8 mouse cellular contexts compared by ENCODE assay signal in the genomic region with DNA sequence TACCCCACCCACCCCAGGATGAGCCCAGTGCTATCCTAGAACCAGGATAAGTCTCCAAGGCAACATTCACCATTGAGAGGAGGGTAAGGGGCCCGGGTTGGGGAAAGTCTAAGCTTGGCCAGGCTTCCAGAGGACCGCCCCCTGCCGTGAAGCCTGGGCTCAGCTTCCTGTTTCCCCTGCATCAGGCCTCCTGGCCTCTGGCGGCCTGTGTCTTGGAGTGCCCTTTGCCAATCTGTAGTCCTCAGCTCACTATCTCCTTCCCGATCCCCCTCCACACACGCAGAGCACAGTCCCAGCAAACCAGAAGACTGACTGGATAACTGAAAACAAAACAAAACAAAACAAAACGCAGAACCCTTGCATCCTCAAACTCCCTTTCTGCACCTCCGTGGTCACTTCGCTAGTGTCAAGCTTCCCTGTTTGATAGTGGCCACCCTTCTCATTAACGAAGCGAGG. TPM values are rescaled to one million over a fixed set of nuclear protein-coding genes. Genes with fewer than 3 reads are reported as not detected.
DNase-seq lines count a peak whose midpoint lies in the region; ATAC-seq and TF ChIP-seq lines count a peak whose summit lies in the region.

Gene Clic1, plus strand, starts transcription at position 406 of the 456 bp plus-strand sequence.

- peak; percentile 53 for DNase-seq in gastrocnemius, postnatal 10 days
- no peak for DNase-seq in gastrocnemius, adult 8-10 months (ENCODE audit: low spot score in 2 of 2)
- DNase-seq in adrenal gland, postnatal 10 days = peak; percentile 69
- peak; percentile 16 for DNase-seq in liver, adult 2 months (ENCODE audit: extremely low read depth, low read depth, low spot score)
- peak; percentile 76 for DNase-seq in midbrain, postnatal 0 days (ENCODE audit: low spot score)
- peak; percentile 76 for DNase-seq in thymus, postnatal 25 days

- H3K36me3 ChIP-seq in forebrain, embryonic 15.5 days = peaks cover 12% of the 10 kb centered on the region
- H3K36me3 ChIP-seq in hindbrain, embryonic 13.5 days = peaks cover 7% of the 10 kb centered on the region
- peaks cover 4% of the 10 kb centered on the region; the same call in 1 of the 2 replicates for H3K36me3 ChIP-seq in liver, adult 2 months (ENCODE audit: control insufficient read depth, insufficient read depth, low read length)
- no peaks in the 10 kb centered on the region for H3K36me3 ChIP-seq in midbrain, postnatal 0 days (ENCODE audit: insufficient read depth, low read length)

- no peak for TF ChIP-seq POLR2A in liver, adult 2 months (IDR thresholded peaks at IDR 0.05; ENCODE audit: extremely low read depth, insufficient read depth, low read length)

- peak within 1 kb of the TSS; percentile 48 for H3K9ac ChIP-seq in forebrain, embryonic 15.5 days (replicated peaks)
- peak within 1 kb of the TSS; percentile 74 for H3K9ac ChIP-seq in hindbrain, embryonic 13.5 days
- peak within 1 kb of the TSS; percentile 77 for H3K9ac ChIP-seq in liver, adult 2 months (ENCODE audit: low read depth, low read length)
- peak within 1 kb of the TSS; percentile 51 for H3K9ac ChIP-seq in midbrain, postnatal 0 days (replicated peaks; ENCODE audit: low read length, poor library complexity, severe bottlenecking)

- H3K4me3 ChIP-seq in forebrain, embryonic 15.5 days = peak within 1 kb of the TSS; percentile 43
- peak within 1 kb of the TSS; percentile 43 for H3K4me3 ChIP-seq in hindbrain, embryonic 13.5 days
- peak within 1 kb of the TSS; percentile 75 for H3K4me3 ChIP-seq in liver, adult 2 months (ENCODE audit: insufficient read depth, low read depth, low read length)
- peak within 1 kb of the TSS; percentile 31 for H3K4me3 ChIP-seq in midbrain, postnatal 0 days (ENCODE audit: low read depth, low read length)

- H3K9me3 ChIP-seq in forebrain, embryonic 15.5 days = no peaks in the 10 kb centered on the region
- no peaks in the 10 kb centered on the region; the same call in 1 of the 2 replicates for H3K9me3 ChIP-seq in hindbrain, embryonic 13.5 days
- no peaks in the 10 kb centered on the region for H3K9me3 ChIP-seq in midbrain, postnatal 0 days (ENCODE audit: low read length)

- H3K27me3 ChIP-seq in forebrain, embryonic 15.5 days = no peaks in the 10 kb centered on the region
- no peaks in the 10 kb centered on the region for H3K27me3 ChIP-seq in hindbrain, embryonic 13.5 days
- H3K27me3 ChIP-seq in liver, adult 2 months (ENCODE audit: control insufficient read depth, insufficient read depth, low read length) = no peaks in the 10 kb centered on the region
- no peaks in the 10 kb centered on the region for H3K27me3 ChIP-seq in midbrain, postnatal 0 days (ENCODE audit: insufficient read depth, low read length)

- TF ChIP-seq CTCF in liver, adult 2 months (IDR thresholded peaks at IDR 0.05; ENCODE audit: low read depth, low read length) = 0 out of 2 replicates have a peak, but pooled peaks have one; percentile 16
- TF ChIP-seq CTCF in midbrain, postnatal 0 days (IDR thresholded peaks at IDR 0.05) = peak; percentile 28; the same call in 1 of the 2 replicates

- no peak for ATAC-seq in forebrain, embryonic 15.5 days (replicated peaks)
- ATAC-seq in hindbrain, embryonic 13.5 days (ENCODE audit: low FRiP score) = no peak
- ATAC-seq in midbrain, postnatal 0 days (ENCODE audit: low FRiP score) = no peak

- peak within 1 kb of the TSS; percentile 58 for H3K4me2 ChIP-seq in forebrain, embryonic 15.5 days (replicated peaks)
- peak within 1 kb of the TSS; percentile 61 for H3K4me2 ChIP-seq in hindbrain, embryonic 13.5 days
- peak within 1 kb of the TSS; percentile 54 for H3K4me2 ChIP-seq in midbrain, postnatal 0 days (ENCODE audit: low read depth, low read length, poor library complexity, severe bottlenecking)

- H3K27ac ChIP-seq in forebrain, embryonic 15.5 days (replicated peaks) = peak within 1 kb of the TSS; percentile 81
- H3K27ac ChIP-seq in hindbrain, embryonic 13.5 days = peak within 1 kb of the TSS; percentile 89
- peak within 1 kb of the TSS; percentile 56 for H3K27ac ChIP-seq in liver, adult 2 months (replicated peaks; ENCODE audit: insufficient read depth, low read depth, low read length)
- H3K27ac ChIP-seq in midbrain, postnatal 0 days (ENCODE audit: low read depth, low read length) = peak within 1 kb of the TSS; percentile 73

- no peaks in the 10 kb centered on the region for H3K79me2 ChIP-seq in liver, adult 2 months (ENCODE audit: control insufficient read depth, insufficient read depth, low read length)

- H3K4me1 ChIP-seq in forebrain, embryonic 15.5 days = peaks cover 44% of the 10 kb centered on the region
- H3K4me1 ChIP-seq in hindbrain, embryonic 13.5 days (replicated peaks) = peaks cover 47% of the 10 kb centered on the region
- H3K4me1 ChIP-seq in liver, adult 2 months (ENCODE audit: control insufficient read depth, insufficient read depth, low read length) = peaks cover 16% of the 10 kb centered on the region
- no peaks in the 10 kb centered on the region; the same call in 1 of the 2 replicates for H3K4me1 ChIP-seq in midbrain, postnatal 0 days (ENCODE audit: insufficient read depth, low read length)

- WGBS in forebrain, embryonic 15.5 days = 4% methylated on average over 11 of the region's 11 CpGs
- WGBS in hindbrain, embryonic 13.5 days = 4% methylated on average over 11 of the region's 11 CpGs
- 9% methylated on average over 9 of the region's 11 CpGs for WGBS in liver, adult 2 months
- 7% methylated on average over 11 of the region's 11 CpGs for WGBS in midbrain, postnatal 0 days

RNA-seq across cellular contexts. Expression of gene Clic1, which starts in this region (rescaled TPM):
- total RNA-seq in gastrocnemius, postnatal 10 days (2021) = 10 to 100 TPM; 39.2 to 50.5 TPM
- 1 to 10 TPM; 5.2 to 9.0 (median 6.6) TPM for total RNA-seq in gastrocnemius, adult 8-10 months (2022)
- 100 to 1,000 TPM in 1 of 2 experiments, 10 to 100 TPM in 1; 95.6 to 105 TPM for total RNA-seq in adrenal gland, postnatal 10 days (2021)
- 98.4 and 100 TPM in 2 replicates for polyA plus RNA-seq in forebrain, embryonic 15.5 days (2015; fragmentation: Nextera tagmentation; extraction: Ambion mirVana)
- 100 and 102 TPM in 2 replicates for polyA plus RNA-seq in hindbrain, embryonic 13.5 days (2015; fragmentation: Nextera tagmentation; extraction: Ambion mirVana)
- 15.9 and 20.3 TPM in 2 replicates for total RNA-seq in liver, adult 2 months (2014; rRNA removed)
- polyA plus RNA-seq in liver, adult 2 months (2012; rRNA removed) = 12.2 and 16.8 TPM in 2 replicates
- total RNA-seq in midbrain, postnatal 0 days (2014; rRNA removed) = 28.0 and 33.4 TPM in 2 replicates
- 40.0 and 41.9 TPM in 2 replicates for polyA plus RNA-seq in midbrain, postnatal 0 days (2015; fragmentation: Nextera tagmentation; extraction: Ambion mirVana)

Comparison
In these comparisons a context has a peak if more than half of its experiments do, and no peak if none do; other contexts are left out.
1. DNase-seq: peak in gastrocnemius, postnatal 10 days (single experiment), adrenal gland, postnatal 10 days (single experiment), liver, adult 2 months (single experiment), midbrain, postnatal 0 days (single experiment) and thymus, postnatal 25 days (single experiment); none in gastrocnemius, adult 8-10 months (0 of 2).
2. Peak in every context shown above with its lines, with median percentiles within 50 percentile points of each other: H3K27ac ChIP-seq, H3K4me2 ChIP-seq, H3K4me3 ChIP-seq and H3K9ac ChIP-seq.